Mouse (Mus musculus) small intestine, adult 2 months (tissue): ENCODE measurements at regions not wholly inside any gene's neighbourhood (a gene's known extent, or its start where the extent isn't known, plus 50 kb on each side); places are given as distances from the start of the nearest gene placed in this dataset.
A peak's percentile ranks its signal among the peaks of the same experiment; 100 is the strongest.

ENCODE experiments used
- CTCF ChIP-seq: fragments of 200-500 bp; IDR thresholded peaks from 2 replicates; pipeline ENCODE4 v1.5.1; 2012; ENCODE audit warnings: low read depth, mild to moderate bottlenecking, control low read depth, inconsistent platforms, low read length, moderate library complexity, mixed read lengths; ENCODE audit not compliant: insufficient replicate concordance, insufficient read length; ENCODE audit errors: extremely low read depth
- POLR2A ChIP-seq: fragments of 200-500 bp; IDR thresholded peaks from 2 replicates; pipeline ENCODE4 v1.6.1; 2012; ENCODE audit warnings: low read depth, mild to moderate bottlenecking, control low read depth, inconsistent platforms, low read length, moderate library complexity

DNA sequence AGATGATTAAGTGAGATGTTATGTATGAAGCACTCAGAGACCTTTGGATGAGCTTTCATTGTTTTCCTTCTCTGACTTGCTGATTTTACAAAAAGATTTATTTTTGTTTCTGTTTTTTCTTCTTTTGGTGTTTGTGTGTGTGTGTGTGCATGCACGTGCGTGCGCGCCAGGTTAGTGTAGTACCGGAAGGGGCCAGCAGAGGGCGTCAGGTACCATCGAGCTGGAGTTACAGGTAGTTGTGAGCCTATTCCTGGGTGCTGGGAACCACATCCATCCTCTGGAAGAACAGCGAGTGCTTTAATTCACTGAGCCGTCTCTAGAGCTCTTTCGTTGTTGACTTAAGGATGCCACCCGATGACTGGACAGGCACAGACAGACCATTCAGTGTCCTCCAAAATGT lies 93.2 kb downstream of the 4931417E11Rik start:
- no peak for TF ChIP-seq POLR2A
- TF ChIP-seq CTCF: peak; percentile 31; the same call in 1 of the 2 replicates
